Mouse (Mus musculus): ENCODE measurements around the gene Sec24d. TPM values are rescaled to one million over a fixed set of nuclear protein-coding genes. Genes with fewer than 3 reads are reported as not detected.
A peak's percentile ranks its signal among the peaks of the same experiment; 100 is the strongest.

The Sec24d gene
- polyA plus RNA-seq, 1 experiment, result 20.8 TPM

GRCm38 (mm10) chr3:123391180-123391579 is 123.9 kb downstream of the Sec24d start:
- Histone ChIP-seq H3K27me3 (replicated peaks; ENCODE audit: control insufficient read depth, insufficient read depth, low read length) (no peaks in the 10 kb centered on the region), H3K4me1 (ENCODE audit: control insufficient read depth, insufficient read depth, low read length) (no peaks in the 10 kb centered on the region), H3K27ac (ENCODE audit: insufficient read depth, low read depth, low read length) (no peak overlapping the region), H3K36me3 (ENCODE audit: control insufficient read depth, insufficient read depth, low read length) (no peaks in the 10 kb centered on the region), H3K4me3 (ENCODE audit: insufficient read depth, low read depth, low read length) (no peak overlapping the region)
- WGBS, result 85% methylated on average over 4 of the region's 4 CpGs
- no peak for DNase-seq
- no peak for TF ChIP-seq POLR2A (IDR thresholded peaks at IDR 0.05; ENCODE audit: low read depth, low read length)
- no peak for TF ChIP-seq CTCF (conservative IDR thresholded peaks at IDR 0.05; ENCODE audit: insufficient read depth, insufficient read length, low read depth, low read length)

GRCm38 (mm10) chr3:123395611-123396010 is 128.4 kb downstream of the Sec24d start:
- Histone ChIP-seq H3K27me3 (replicated peaks; ENCODE audit: control insufficient read depth, insufficient read depth, low read length) (no peaks in the 10 kb centered on the region), H3K4me1 (ENCODE audit: control insufficient read depth, insufficient read depth, low read length) (no peaks in the 10 kb centered on the region), H3K36me3 (ENCODE audit: control insufficient read depth, insufficient read depth, low read length) (no peaks in the 10 kb centered on the region), H3K4me3 (ENCODE audit: insufficient read depth, low read depth, low read length) (no peak overlapping the region), H3K27ac (ENCODE audit: insufficient read depth, low read depth, low read length) (peak overlapping the region; percentile 35)
- WGBS, result 46% methylated on average over 5 of the region's 5 CpGs
- no peak for TF ChIP-seq CTCF (conservative IDR thresholded peaks at IDR 0.05; ENCODE audit: insufficient read depth, insufficient read length, low read depth, low read length)
- no peak for TF ChIP-seq POLR2A (IDR thresholded peaks at IDR 0.05; ENCODE audit: low read depth, low read length)
- DNase-seq, result peak; percentile 64

- H3K27ac ChIP-seq (ENCODE audit: insufficient read depth, low read depth, low read length), result no peak overlapping the region
- H3K36me3 ChIP-seq (ENCODE audit: control insufficient read depth, insufficient read depth, low read length), result no peaks in the 10 kb centered on the region
- no peak for DNase-seq
- TF ChIP-seq POLR2A (IDR thresholded peaks at IDR 0.05; ENCODE audit: low read depth, low read length) (no peak), CTCF (conservative IDR thresholded peaks at IDR 0.05; ENCODE audit: insufficient read depth, insufficient read length, low read depth, low read length) (no peak)
- H3K4me3 ChIP-seq (ENCODE audit: insufficient read depth, low read depth, low read length), result no peak overlapping the region
- 83% methylated on average over 9 of the region's 9 CpGs for WGBS
- no peaks in the 10 kb centered on the region for H3K4me1 ChIP-seq (ENCODE audit: control insufficient read depth, insufficient read depth, low read length)
- H3K27me3 ChIP-seq (replicated peaks; ENCODE audit: control insufficient read depth, insufficient read depth, low read length), result no peaks in the 10 kb centered on the region
Measured at GRCm38 (mm10) chr3:123397562-123398481, 130.6 kb downstream of the Sec24d start.

GRCm38 (mm10) chr3:123404945-123405344 is 137.7 kb downstream of the Sec24d start:
- no peak overlapping the region for H3K4me3 ChIP-seq (ENCODE audit: insufficient read depth, low read depth, low read length)
- TF ChIP-seq POLR2A (IDR thresholded peaks at IDR 0.05; ENCODE audit: low read depth, low read length), result no peak
- TF ChIP-seq CTCF (conservative IDR thresholded peaks at IDR 0.05; ENCODE audit: insufficient read depth, insufficient read length, low read depth, low read length), result no peak
- no peaks in the 10 kb centered on the region for H3K36me3 ChIP-seq (ENCODE audit: control insufficient read depth, insufficient read depth, low read length)
- no peaks in the 10 kb centered on the region for H3K27me3 ChIP-seq (replicated peaks; ENCODE audit: control insufficient read depth, insufficient read depth, low read length)
- no peak for DNase-seq
- H3K4me1 ChIP-seq (ENCODE audit: control insufficient read depth, insufficient read depth, low read length), result no peaks in the 10 kb centered on the region
- WGBS, result 47% methylated on average over 3 of the region's 3 CpGs
- H3K27ac ChIP-seq (ENCODE audit: insufficient read depth, low read depth, low read length), result no peak overlapping the region

GRCm38 (mm10) chr3:123411821-123412578 is 144.7 kb downstream of the Sec24d start:
- Histone ChIP-seq H3K36me3 (ENCODE audit: control insufficient read depth, insufficient read depth, low read length) (no peaks in the 10 kb centered on the region), H3K27me3 (replicated peaks; ENCODE audit: control insufficient read depth, insufficient read depth, low read length) (no peaks in the 10 kb centered on the region), H3K4me1 (ENCODE audit: control insufficient read depth, insufficient read depth, low read length) (peaks cover 5% of the 10 kb centered on the region), H3K4me3 (ENCODE audit: insufficient read depth, low read depth, low read length) (no peak overlapping the region), H3K27ac (ENCODE audit: insufficient read depth, low read depth, low read length) (peak overlapping the region; percentile 96)
- DNase-seq, result peak; percentile 66
- TF ChIP-seq POLR2A (IDR thresholded peaks at IDR 0.05; ENCODE audit: low read depth, low read length), result no peak
- no peak for TF ChIP-seq CTCF (conservative IDR thresholded peaks at IDR 0.05; ENCODE audit: insufficient read depth, insufficient read length, low read depth, low read length)
- WGBS, result 34% methylated on average over 6 of the region's 6 CpGs

GRCm38 (mm10) chr3:123413173-123413572 is 145.9 kb downstream of the Sec24d start:
- Histone ChIP-seq H3K27ac (ENCODE audit: insufficient read depth, low read depth, low read length) (no peak overlapping the region), H3K4me3 (ENCODE audit: insufficient read depth, low read depth, low read length) (no peak overlapping the region)
- WGBS, result 45% methylated on average over 5 of the region's 5 CpGs

More at GRCm38 (mm10) chr3:123413173-123413572, 145.9 kb downstream of the Sec24d start:
- H3K27me3 ChIP-seq (replicated peaks; ENCODE audit: control insufficient read depth, insufficient read depth, low read length), result no peaks in the 10 kb centered on the region
- H3K36me3 ChIP-seq (ENCODE audit: control insufficient read depth, insufficient read depth, low read length), result no peaks in the 10 kb centered on the region
- no peak for DNase-seq
- TF ChIP-seq CTCF (conservative IDR thresholded peaks at IDR 0.05; ENCODE audit: insufficient read depth, insufficient read length, low read depth, low read length), result no peak
- no peak for TF ChIP-seq POLR2A (IDR thresholded peaks at IDR 0.05; ENCODE audit: low read depth, low read length)
- peaks cover 5% of the 10 kb centered on the region for H3K4me1 ChIP-seq (ENCODE audit: control insufficient read depth, insufficient read depth, low read length)

Other genes starting within 250 kb of the Sec24d start
- gene Myoz2, start 232.4 kb upstream of the Sec24d start, polyA plus RNA-seq (2012; rRNA removed), result 3.8 TPM in 1 of 2 replicates, not detected in the other
- gene Synpo2, start 31.3 kb upstream of the Sec24d start, polyA plus RNA-seq (2012; rRNA removed), result 5.2 and 5.4 TPM in 2 replicates
- gene Mettl14, start 118.7 kb downstream of the Sec24d start, polyA plus RNA-seq (2012; rRNA removed), result 3.4 and 4.1 TPM in 2 replicates
- 1.5 and 1.6 TPM in 2 replicates for gene Prss12, start 179.5 kb downstream of the Sec24d start, polyA plus RNA-seq (2012; rRNA removed)

All from kidney, adult 2 months (tissue).